10 mouse cellular contexts compared by ENCODE assay signal in the genomic region with DNA sequence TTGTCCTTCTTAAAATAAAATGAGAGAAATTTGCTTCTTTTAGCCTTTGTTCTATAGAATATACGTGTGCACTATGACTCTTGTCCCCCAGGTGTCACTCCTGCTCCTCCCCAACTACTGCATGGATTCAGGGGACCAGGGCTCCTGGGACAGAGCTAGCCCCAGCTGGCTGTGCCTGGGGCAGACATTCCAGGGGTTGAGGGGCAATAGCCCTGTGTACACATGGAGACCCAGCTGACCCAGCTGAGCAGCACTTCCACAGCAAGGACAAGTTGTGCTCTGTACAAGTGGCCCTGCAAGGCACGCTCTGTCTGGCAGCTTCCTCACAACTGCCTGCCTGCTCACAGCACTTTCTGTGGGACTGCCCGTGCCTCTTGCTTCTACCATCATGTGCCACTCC. TPM values are rescaled to one million over a fixed set of nuclear protein-coding genes. Genes with fewer than 3 reads are reported as not detected.
A peak's percentile ranks its signal among the peaks of the same experiment; 100 is the strongest.
DNase-seq lines count a peak whose midpoint lies in the region; ATAC-seq lines count a peak whose summit lies in the region.
"Had no signal": no experiment of that assay in that cellular context is flagged by ENCODE, and none has a peak within 500 bp of the region (broad histone marks: within the 10 kb centered on the region; RNA-seq: fewer than 3 reads in every experiment).

No protein-coding gene starts in this region.

- H3K4me1 ChIP-seq in midbrain, embryonic 14.5 days (ENCODE audit: control insufficient read depth, insufficient read depth, low read length) = no peaks in the 10 kb centered on the region
- no peaks in the 10 kb centered on the region for H3K4me1 ChIP-seq in midbrain, embryonic 16.5 days (ENCODE audit: control insufficient read depth, insufficient read depth, low read length)
- H3K4me1 ChIP-seq in kidney, embryonic 16.5 days (ENCODE audit: insufficient read depth, low read length) = no peaks in the 10 kb centered on the region
- H3K4me1 ChIP-seq: embryonic facial prominence, embryonic 13.5 days had no signal

- H3K4me3 ChIP-seq in midbrain, embryonic 14.5 days (replicated peaks; ENCODE audit: low read depth, low read length) = no peak overlapping the region
- H3K4me3 ChIP-seq in midbrain, embryonic 16.5 days (ENCODE audit: low read depth, low read length) = no peak overlapping the region
- no peak overlapping the region for H3K4me3 ChIP-seq in kidney, embryonic 16.5 days (ENCODE audit: low read length)
- H3K4me3 ChIP-seq: embryonic facial prominence, embryonic 13.5 days; liver, embryonic 15.5 days had no signal

- no peaks in the 10 kb centered on the region for H3K27me3 ChIP-seq in midbrain, embryonic 14.5 days (ENCODE audit: control insufficient read depth, insufficient read depth, low read length)
- H3K27me3 ChIP-seq in midbrain, embryonic 16.5 days (ENCODE audit: control insufficient read depth, insufficient read depth, low read depth, low read length) = no peaks in the 10 kb centered on the region
- no peaks in the 10 kb centered on the region for H3K27me3 ChIP-seq in kidney, embryonic 16.5 days (ENCODE audit: insufficient read depth, low read length)
- H3K27me3 ChIP-seq: embryonic facial prominence, embryonic 13.5 days; liver, embryonic 15.5 days had no signal

- no peak overlapping the region for H3K27ac ChIP-seq in midbrain, embryonic 14.5 days (replicated peaks; ENCODE audit: low read depth, low read length)
- H3K27ac ChIP-seq in midbrain, embryonic 16.5 days (ENCODE audit: low read length) = no peak overlapping the region
- no peak overlapping the region for H3K27ac ChIP-seq in kidney, embryonic 16.5 days (ENCODE audit: low read length)
- H3K27ac ChIP-seq: embryonic facial prominence, embryonic 13.5 days; liver, embryonic 15.5 days had no signal

- peak; percentile 37 for DNase-seq in CD4-positive, CD25-positive, alpha-beta regulatory T cell, adult 2 months (ENCODE audit: low read depth, low spot score)
- peak; percentile 31 for DNase-seq in midbrain, embryonic 14.5 days
- DNase-seq in retina, embryonic 14.5 days (ENCODE audit: low spot score) = peak; percentile 37
- DNase-seq in ovary, adult 18-20 months (ENCODE audit: low spot score) = no peak
- DNase-seq in left cerebral cortex, postnatal 25 days (ENCODE audit: low spot score in 2 of 2) = no peak

- no peak overlapping the region for H3K9ac ChIP-seq in midbrain, embryonic 14.5 days (replicated peaks; ENCODE audit: low read length)
- no peak overlapping the region for H3K9ac ChIP-seq in midbrain, embryonic 16.5 days (ENCODE audit: low read depth, low read length)
- no peak overlapping the region for H3K9ac ChIP-seq in kidney, embryonic 16.5 days (replicated peaks; ENCODE audit: low read length)
- H3K9ac ChIP-seq: embryonic facial prominence, embryonic 13.5 days; liver, embryonic 15.5 days had no signal

- 80% methylated on average over 3 of the region's 3 CpGs for WGBS in midbrain, embryonic 14.5 days
- WGBS in midbrain, embryonic 16.5 days = 84% methylated on average over 3 of the region's 3 CpGs
- WGBS in kidney, embryonic 16.5 days = 76% methylated on average over 3 of the region's 3 CpGs

- H3K4me2 ChIP-seq in midbrain, embryonic 14.5 days (ENCODE audit: low read length) = no peak overlapping the region
- H3K4me2 ChIP-seq in midbrain, embryonic 16.5 days (ENCODE audit: low read length) = no peak overlapping the region
- H3K4me2 ChIP-seq in kidney, embryonic 16.5 days (replicated peaks; ENCODE audit: low read depth, low read length) = no peak overlapping the region
- H3K4me2 ChIP-seq: embryonic facial prominence, embryonic 13.5 days; liver, embryonic 15.5 days had no signal

- intact Hi-C loops in left cerebral cortex, postnatal 25 days (cut with DNase I) = no loop called here

- no peaks in the 10 kb centered on the region for H3K9me3 ChIP-seq in midbrain, embryonic 14.5 days (ENCODE audit: control insufficient read depth, low read length)
- H3K9me3 ChIP-seq in midbrain, embryonic 16.5 days (replicated peaks; ENCODE audit: control insufficient read depth, low read length, poor library complexity, severe bottlenecking) = no peaks in the 10 kb centered on the region
- H3K9me3 ChIP-seq in kidney, embryonic 16.5 days (ENCODE audit: low read length) = no peaks in the 10 kb centered on the region
- H3K9me3 ChIP-seq: embryonic facial prominence, embryonic 13.5 days; liver, embryonic 15.5 days had no signal

- ATAC-seq in CD4-positive, CD25-positive, alpha-beta regulatory T cell, adult 4 months = no peak
- ATAC-seq in midbrain, embryonic 14.5 days (ENCODE audit: low FRiP score, low TSS enrichment) = no peak
- no peak for ATAC-seq in midbrain, embryonic 16.5 days
- ATAC-seq in kidney, embryonic 16.5 days (ENCODE audit: low FRiP score, low TSS enrichment) = peak; percentile 29; the same call in 1 of the 2 replicates

- peaks cover 53% of the 10 kb centered on the region for H3K36me3 ChIP-seq in midbrain, embryonic 14.5 days (ENCODE audit: control insufficient read depth, insufficient read depth, low read length)
- H3K36me3 ChIP-seq in midbrain, embryonic 16.5 days (ENCODE audit: control insufficient read depth, insufficient read depth, low read length) = peaks cover 24% of the 10 kb centered on the region
- H3K36me3 ChIP-seq in kidney, embryonic 16.5 days (ENCODE audit: insufficient read depth, low read length) = peaks cover 28% of the 10 kb centered on the region

RNA-seq across cellular contexts. Expression of gene Tef, which starts 6.0 kb away (rescaled TPM):
- polyA plus RNA-seq in CD4-positive, CD25-positive, alpha-beta regulatory T cell, adult 4 months (2017; shearing (Covaris generic)) = 10 to 100 TPM; 10.2 to 13.9 TPM
- 12.9 and 19.6 TPM in 2 replicates for polyA plus RNA-seq in midbrain, embryonic 14.5 days (2014; fragmentation: Nextera tagmentation; extraction: Ambion mirVana)
- 22.7 and 22.8 TPM in 2 replicates for polyA plus RNA-seq in midbrain, embryonic 16.5 days (2015; fragmentation: Nextera tagmentation; extraction: Ambion mirVana)
- 25.7 and 28.9 TPM in 2 replicates for polyA plus RNA-seq in kidney, embryonic 16.5 days (2015; fragmentation: Nextera tagmentation; extraction: Ambion mirVana)
- total RNA-seq in left cerebral cortex, postnatal 25 days (2021) = 100 to 1,000 TPM; 220 to 246 TPM

RNA-seq across cellular contexts. Expression of gene Rangap1, which starts 50.9 kb away (rescaled TPM):
- polyA plus RNA-seq in CD4-positive, CD25-positive, alpha-beta regulatory T cell, adult 4 months (2017; shearing (Covaris generic)) = 10 to 100 TPM; 43.0 to 54.0 TPM
- polyA plus RNA-seq in midbrain, embryonic 14.5 days (2014; fragmentation: Nextera tagmentation; extraction: Ambion mirVana) = 118 and 119 TPM in 2 replicates
- polyA plus RNA-seq in midbrain, embryonic 16.5 days (2015; fragmentation: Nextera tagmentation; extraction: Ambion mirVana) = 157 and 161 TPM in 2 replicates
- 101 and 109 TPM in 2 replicates for polyA plus RNA-seq in kidney, embryonic 16.5 days (2015; fragmentation: Nextera tagmentation; extraction: Ambion mirVana)
- 100 to 1,000 TPM; 210 to 216 TPM for total RNA-seq in left cerebral cortex, postnatal 25 days (2021)

RNA-seq across cellular contexts. Expression of gene Zc3h7b, which starts 51.4 kb away (rescaled TPM):
- polyA plus RNA-seq in CD4-positive, CD25-positive, alpha-beta regulatory T cell, adult 4 months (2017; shearing (Covaris generic)) = 1 to 10 TPM; 5.4 to 7.3 TPM
- polyA plus RNA-seq in midbrain, embryonic 14.5 days (2014; fragmentation: Nextera tagmentation; extraction: Ambion mirVana) = 61.2 and 63.8 TPM in 2 replicates
- 53.1 and 54.2 TPM in 2 replicates for polyA plus RNA-seq in midbrain, embryonic 16.5 days (2015; fragmentation: Nextera tagmentation; extraction: Ambion mirVana)
- 35.1 and 40.3 TPM in 2 replicates for polyA plus RNA-seq in kidney, embryonic 16.5 days (2015; fragmentation: Nextera tagmentation; extraction: Ambion mirVana)
- 100 to 1,000 TPM; 174 to 178 TPM for total RNA-seq in left cerebral cortex, postnatal 25 days (2021)

Comparison
In these comparisons a context has a peak if more than half of its experiments do, and no peak if none do; other contexts are left out.
1. DNase-seq: peak in CD4-positive, CD25-positive, alpha-beta regulatory T cell, adult 2 months (single experiment), midbrain, embryonic 14.5 days (single experiment) and retina, embryonic 14.5 days (single experiment); none in ovary, adult 18-20 months (single experiment) and left cerebral cortex, postnatal 25 days (0 of 2).